Mouse (Mus musculus) mouse embryonic stem cell (cell line): Measurements from ENCODE around the gene Gm30083.

Source experiments
- in situ Hi-C, 2 experiments: fragments of 300-500 bp; cut with MboI; formaldehyde crosslinking; loops; 1 replicate in 1 of 2; 3 replicates in 1 of 2; pipeline ENCODE4 v1.14.3; 2019 to 2020; ENCODE audit warnings: low sequenced_read_pairs in 2 of 2, low pct_unique_long_range_greater_than_20kb in 1 of 2, mixed read lengths in 1 of 2; ENCODE audit not compliant: unreplicated experiment in 1 of 2

Gene Gm30083

GRCm38 (mm10) chr14:34015063-34015462 lies at the start of gene Gm30083:
Gene Gm30083, minus strand, starts transcription at chr14:34015182.
- in situ Hi-C loops: no loop called here

GRCm38 (mm10) chr14:34052516-34052915 lies 37.5 kb upstream of the Gm30083 start, which contains the start of gene Antxrl:
Gene Antxrl, plus strand, starts transcription at chr14:34052707.
- in situ Hi-C loops: no loop called here

- in situ Hi-C loops: no loop called here
Observed at GRCm38 (mm10) chr14:34050101-34050779, 35.3 kb upstream of the Gm30083 start.

DNA sequence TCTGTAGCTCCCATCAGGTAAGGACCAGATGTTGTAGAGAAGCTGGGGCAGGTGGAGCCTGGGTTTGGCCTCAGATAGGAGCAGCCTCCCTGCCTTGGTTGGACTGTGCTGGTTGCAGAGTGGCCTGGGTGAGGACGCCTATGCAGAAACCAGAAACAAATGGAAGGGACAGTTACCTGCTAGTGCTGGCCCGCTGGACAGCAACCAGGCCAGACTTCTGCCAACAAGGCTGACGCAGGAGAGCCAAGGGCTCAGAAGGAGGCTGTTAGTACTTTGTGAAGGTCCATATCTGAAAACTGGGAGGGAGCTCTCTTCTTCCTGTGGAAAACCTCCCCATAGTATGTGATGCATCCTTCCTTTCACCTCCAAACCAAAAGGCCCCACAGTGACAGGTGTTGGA lies 28.4 kb upstream of the Gm30083 start:
- in situ Hi-C loops: no loop called here

GRCm38 (mm10) chr14:34041241-34041640 lies 26.3 kb upstream of the Gm30083 start:
- in situ Hi-C loops: no loop called here

GRCm38 (mm10) chr14:34033841-34034610 lies 19.0 kb upstream of the Gm30083 start:
- in situ Hi-C loops: no loop called here

DNA sequence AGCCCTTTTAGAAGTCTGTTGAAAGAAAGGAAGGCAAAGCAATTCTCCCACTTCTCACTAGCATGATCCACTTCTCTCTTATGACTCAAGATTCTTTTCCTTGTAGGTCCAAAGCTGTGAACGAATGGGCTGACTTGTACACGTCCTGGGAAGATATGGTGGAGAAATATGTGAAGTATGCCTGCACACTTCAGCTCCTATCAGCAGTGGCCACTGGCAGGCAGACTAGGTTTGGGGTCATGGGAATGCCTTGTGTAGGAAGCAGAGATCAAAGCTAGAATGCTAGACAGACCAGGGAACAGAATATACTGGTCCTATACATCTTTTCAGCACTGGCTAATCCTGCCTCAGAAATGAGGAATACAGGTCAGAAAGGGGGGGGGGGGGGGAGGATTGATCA lies 11.7 kb upstream of the Gm30083 start:
- in situ Hi-C loops: no loop called here

- in situ Hi-C loops: no loop called here
Observed at GRCm38 (mm10) chr14:34016938-34017337, 2.0 kb upstream of the Gm30083 start.

DNA sequence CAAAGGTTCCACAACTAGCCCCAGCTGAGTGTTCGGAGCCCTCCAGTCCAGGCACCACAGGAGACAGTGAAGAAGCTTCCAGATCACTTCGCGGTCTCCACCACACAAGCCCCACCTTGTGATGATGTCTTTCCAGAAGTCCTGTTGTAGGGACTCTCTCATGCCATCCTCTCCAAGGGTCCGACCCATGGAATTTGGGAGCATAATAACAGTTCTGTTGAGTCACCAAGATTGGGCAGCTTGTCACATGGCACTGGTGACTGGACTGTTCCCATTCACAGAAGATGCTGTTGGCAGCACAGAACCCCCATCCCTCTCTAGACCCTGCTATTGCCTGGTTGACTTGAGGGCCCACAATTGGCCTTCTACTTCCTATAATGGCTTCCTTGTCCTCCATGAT lies 1.4 kb upstream of the Gm30083 start, which contains the start of gene Gm5460:
Gene Gm5460 (plus strand): TSS at position 378 of the 400 bp plus-strand sequence.
- in situ Hi-C loops: no loop called here

GRCm38 (mm10) chr14:34002358-34002757 lies 12.6 kb downstream of the Gm30083 start:
- in situ Hi-C loops: no loop called here

- in situ Hi-C loops: no loop called here
Observed at GRCm38 (mm10) chr14:34001445-34001844, 13.5 kb downstream of the Gm30083 start.

GRCm38 (mm10) chr14:34000076-34000475 lies 14.9 kb downstream of the Gm30083 start:
- in situ Hi-C loops: no loop called here

- in situ Hi-C loops: no loop called here
Observed at GRCm38 (mm10) chr14:33997427-33997826, 17.6 kb downstream of the Gm30083 start.

- in situ Hi-C loops: no loop called here
Observed at GRCm38 (mm10) chr14:33993521-33994289, 21.3 kb downstream of the Gm30083 start.

DNA sequence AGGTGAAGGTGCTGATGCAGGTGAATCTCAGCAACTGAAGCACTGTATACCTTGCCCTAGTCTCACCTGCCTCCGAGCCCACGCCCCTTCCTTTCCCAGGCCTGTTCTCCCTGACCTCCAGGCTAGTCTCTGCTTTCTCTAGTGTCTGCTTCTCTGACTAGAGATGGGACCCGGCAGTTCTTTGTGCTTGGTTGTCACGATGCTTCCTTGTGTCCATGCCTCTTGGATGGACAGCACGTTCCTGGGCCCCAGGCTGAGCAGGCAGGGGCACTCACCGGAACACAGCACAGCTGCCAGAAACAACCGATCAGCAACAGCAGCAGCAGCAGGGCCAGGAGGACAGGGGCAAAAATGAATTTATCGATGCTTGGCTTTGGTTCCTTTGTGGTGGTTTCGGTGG lies 21.9 kb downstream of the Gm30083 start:
- in situ Hi-C loops: no loop called here

- in situ Hi-C loops: no loop called here
Observed at GRCm38 (mm10) chr14:33991971-33992370, 23.0 kb downstream of the Gm30083 start.

DNA sequence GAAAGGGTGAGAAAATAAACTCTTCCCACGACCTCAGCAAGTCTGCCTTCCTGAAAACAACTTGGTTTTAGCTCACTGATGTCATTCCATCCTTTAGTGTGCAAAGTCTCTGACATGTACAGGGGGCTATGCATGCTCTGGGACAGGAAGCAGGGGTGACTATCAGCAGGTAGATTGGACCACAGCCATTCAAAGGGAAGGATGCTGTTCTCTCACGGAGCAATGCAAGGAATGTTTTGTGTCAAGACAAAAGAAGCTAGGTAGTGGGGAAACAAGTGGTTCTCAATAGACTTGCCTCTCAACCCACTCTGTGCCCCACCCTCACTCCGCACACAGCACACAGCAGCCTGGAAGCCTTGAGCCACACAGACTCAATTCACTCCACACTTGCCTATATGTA lies 25.8 kb downstream of the Gm30083 start:
- in situ Hi-C loops: no loop called here

GRCm38 (mm10) chr14:33978604-33979059 lies 36.4 kb downstream of the Gm30083 start, which contains the start of gene Zfp488:
Gene Zfp488, minus strand, starts transcription at chr14:33978764.
- in situ Hi-C loops: no loop called here

GRCm38 (mm10) chr14:33977748-33978147 lies 37.2 kb downstream of the Gm30083 start:
- in situ Hi-C loops: no loop called here
